Mouse (Mus musculus) testis, adult 2 months (tissue): ENCODE measurements around the gene Hist3h2a.

ENCODE experiments used
- CTCF ChIP-seq: fragments of 200-500 bp; IDR thresholded peaks from 2 replicates; pipeline ENCODE4 v1.5.1; 2012; ENCODE audit warnings: low read depth, mild to moderate bottlenecking, inconsistent platforms, low read length, moderate library complexity; ENCODE audit not compliant: control insufficient read depth, insufficient read depth, insufficient replicate concordance
- POLR2A ChIP-seq: fragments of 200-500 bp; IDR thresholded peaks from 2 replicates; pipeline ENCODE4 v1.6.1; 2012; ENCODE audit warnings: low read depth, mild to moderate bottlenecking, inconsistent platforms, low read length, moderate library complexity; ENCODE audit not compliant: control insufficient read depth

- TF ChIP-seq CTCF (no peak), POLR2A (no peak)
Measured at GRCm38 (mm10) chr11:58971796-58972195, 17.3 kb downstream of the Hist3h2a start.
